Mouse (Mus musculus) CH12.LX (cell line): ENCODE data around the gene Plin3.

ENCODE experiments used
- BHLHE40 ChIP-seq: IDR thresholded peaks from 2 replicates; pipeline ENCODE4 v1.6.1; 2011; ENCODE audit warnings: mild to moderate bottlenecking, low read depth, low read length, improper control_type of control experiment
- CTCF ChIP-seq, 2 experiments: IDR thresholded peaks in 1 of 2; conservative IDR thresholded peaks in 1 of 2; 2 replicates each; pipeline ENCODE4 v1.5.1; 2011 to 2012; ENCODE audit warnings: low read depth in 2 of 2, low read length in 2 of 2, improper control_type of control experiment in 1 of 2, inconsistent platforms in 1 of 2, mild to moderate bottlenecking in 1 of 2, moderate library complexity in 1 of 2
- EP300 ChIP-seq: IDR thresholded peaks from 2 replicates; pipeline ENCODE4 v1.6.1; 2011; ENCODE audit warnings: low read length, improper control_type of control experiment
- IRF4 ChIP-seq: IDR thresholded peaks from 2 replicates; pipeline ENCODE4 v1.6.1; 2014; ENCODE audit warnings: low read depth, mild to moderate bottlenecking, inconsistent platforms, low read length, improper control_type of control experiment
- JUN ChIP-seq: IDR thresholded peaks from 2 replicates; pipeline ENCODE4 v1.6.1; 2011; ENCODE audit warnings: low read depth, mild to moderate bottlenecking, low read length, improper control_type of control experiment, moderate library complexity; ENCODE audit not compliant: insufficient read depth
- MXI1 ChIP-seq: IDR thresholded peaks from 2 replicates; pipeline ENCODE4 v1.6.1; 2011; ENCODE audit warnings: mild to moderate bottlenecking, low read depth, low read length, improper control_type of control experiment
- MYC ChIP-seq: IDR thresholded peaks from 2 replicates; pipeline ENCODE4 v1.6.1; 2011; ENCODE audit warnings: low read depth, mild to moderate bottlenecking, improper control_type of control experiment, low read length
- POLR2AphosphoS2 ChIP-seq: IDR thresholded peaks from 2 replicates; pipeline ENCODE4 v1.6.1; 2011; ENCODE audit warnings: low read depth, low read length, improper control_type of control experiment
- RCOR1 ChIP-seq: conservative IDR thresholded peaks from 2 replicates; pipeline ENCODE4 v1.6.1; 2012; ENCODE audit warnings: low read depth, mild to moderate bottlenecking, inconsistent platforms, low read length, improper control_type of control experiment
- SMC3 ChIP-seq: IDR thresholded peaks from 2 replicates; pipeline ENCODE4 v1.6.1; 2011; ENCODE audit warnings: low read depth, low read length, improper control_type of control experiment
- TBP ChIP-seq: conservative IDR thresholded peaks from 2 replicates; pipeline ENCODE4 v1.6.1; 2011; ENCODE audit warnings: low read depth, low read length, improper control_type of control experiment
- ZC3H11A ChIP-seq: IDR thresholded peaks from 2 replicates; pipeline ENCODE4 v1.6.1; 2012; ENCODE audit warnings: low read depth, mild to moderate bottlenecking, inconsistent platforms, low read length, improper control_type of control experiment

DNA sequence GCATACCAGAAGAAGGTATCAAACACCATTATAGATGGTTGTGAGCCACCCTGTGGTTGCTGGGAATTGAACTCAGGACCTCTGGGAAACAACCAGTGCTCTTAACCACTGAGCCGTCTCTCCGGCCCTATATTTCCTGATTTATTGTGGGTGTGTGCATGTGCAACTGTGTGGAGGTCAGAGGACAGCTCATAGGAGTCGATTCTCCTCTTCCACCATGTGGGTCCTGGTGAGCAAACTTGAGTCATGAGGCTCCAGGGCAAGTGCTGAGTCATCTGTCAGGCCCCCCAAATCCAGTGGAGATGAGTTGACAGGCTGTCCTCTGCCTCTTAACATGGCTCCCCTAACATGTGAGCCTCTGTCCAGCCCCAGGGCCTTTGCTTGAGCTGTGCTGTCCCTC, 26.8 kb downstream of the Plin3 start:
- TF ChIP-seq JUN (no peak), MYC (no peak), POLR2AphosphoS2 (no peak), CTCF (conservative IDR thresholded peaks at IDR 0.05 in 1 of 2, IDR thresholded peaks at IDR 0.05 in 1 of 2; ENCODE audit: low read depth in 2 of 2, low read length in 2 of 2) (no peak), TBP (no peak; the same call in 1 of the 2 replicates), ZC3H11A (no peak), BHLHE40 (no peak), IRF4 (no peak), SMC3 (no peak), MXI1 (no peak), RCOR1 (no peak), EP300 (no peak)
